Mouse (Mus musculus) c-Kit-negative CD71-positive TER-119-positive erythroid progenitor cells, embryonic 14.5 days (primary cell): ENCODE data around the gene Rnf103.
"Not testable (repeated sequence)": the region's sequence is repeated elsewhere in the genome, so short reads cannot be mapped to it uniquely, and the experiment has no call there.

ENCODE experiments used
- DNase-seq: peaks from one replicate; pipeline ENCODE4 v3.0.0-alpha.2; 2013; ENCODE audit warnings: low read depth, low spot score

Rnf103 gene

GRCm38 (mm10) chr6:71493675-71494340, at the start of gene Rnf103:
Gene Rnf103 (plus strand): TSS chr6:71493894.
- peak; percentile 51 for DNase-seq

- no peak for DNase-seq
These were observed 48.9 kb upstream of the Rnf103 start for GRCm38 (mm10) chr6:71444756-71445155.

- no peak for DNase-seq
These were observed 48.1 kb upstream of the Rnf103 start for GRCm38 (mm10) chr6:71445560-71445959.

GRCm38 (mm10) chr6:71452792-71453191, 40.9 kb upstream of the Rnf103 start:
- no peak for DNase-seq

- not testable (repeated sequence) for DNase-seq
These were observed 39.5 kb upstream of the Rnf103 start for GRCm38 (mm10) chr6:71453983-71454739.

- DNase-seq, result no peak
These were observed 35.6 kb upstream of the Rnf103 start for GRCm38 (mm10) chr6:71457956-71458608.

- DNase-seq, result no peak
These were observed 28.5 kb upstream of the Rnf103 start for GRCm38 (mm10) chr6:71465146-71465545.

GRCm38 (mm10) chr6:71467766-71468165, 25.9 kb upstream of the Rnf103 start:
- no peak for DNase-seq

GRCm38 (mm10) chr6:71469291-71469690, 24.4 kb upstream of the Rnf103 start:
- no peak for DNase-seq

- no peak for DNase-seq
These were observed 21.7 kb upstream of the Rnf103 start for GRCm38 (mm10) chr6:71471830-71472520.

- no peak for DNase-seq
These were observed 20.9 kb upstream of the Rnf103 start for GRCm38 (mm10) chr6:71472786-71473185.

- no peak for DNase-seq
These were observed 18.1 kb upstream of the Rnf103 start for GRCm38 (mm10) chr6:71475604-71476003.

GRCm38 (mm10) chr6:71476783-71477182, 16.9 kb upstream of the Rnf103 start:
- no peak for DNase-seq

- not testable (repeated sequence) for DNase-seq
These were observed 14.7 kb upstream of the Rnf103 start for GRCm38 (mm10) chr6:71478816-71479568.

- DNase-seq, result not testable (repeated sequence)
These were observed 14.1 kb upstream of the Rnf103 start for GRCm38 (mm10) chr6:71479588-71479987.

GRCm38 (mm10) chr6:71480136-71480535, 13.6 kb upstream of the Rnf103 start:
- DNase-seq, result no peak

- DNase-seq, result no peak
These were observed 12.6 kb upstream of the Rnf103 start for GRCm38 (mm10) chr6:71481136-71481535.

GRCm38 (mm10) chr6:71485246-71485645, 8.4 kb upstream of the Rnf103 start:
- no peak for DNase-seq

GRCm38 (mm10) chr6:71486226-71486625, 7.5 kb upstream of the Rnf103 start:
- DNase-seq, result no peak

- DNase-seq, result no peak
These were observed 6.8 kb upstream of the Rnf103 start for GRCm38 (mm10) chr6:71486867-71487266.

- no peak for DNase-seq
These were observed 5.7 kb upstream of the Rnf103 start for GRCm38 (mm10) chr6:71487966-71488365.
